Mouse (Mus musculus): ENCODE measurements around the gene Txndc11.

Txndc11 gene

GRCm38 (mm10) chr16:11109198-11109740 is 25.2 kb downstream of the Txndc11 start:
- DNase-seq (ENCODE audit: low spot score in 2 of 2) = no peak

DNA sequence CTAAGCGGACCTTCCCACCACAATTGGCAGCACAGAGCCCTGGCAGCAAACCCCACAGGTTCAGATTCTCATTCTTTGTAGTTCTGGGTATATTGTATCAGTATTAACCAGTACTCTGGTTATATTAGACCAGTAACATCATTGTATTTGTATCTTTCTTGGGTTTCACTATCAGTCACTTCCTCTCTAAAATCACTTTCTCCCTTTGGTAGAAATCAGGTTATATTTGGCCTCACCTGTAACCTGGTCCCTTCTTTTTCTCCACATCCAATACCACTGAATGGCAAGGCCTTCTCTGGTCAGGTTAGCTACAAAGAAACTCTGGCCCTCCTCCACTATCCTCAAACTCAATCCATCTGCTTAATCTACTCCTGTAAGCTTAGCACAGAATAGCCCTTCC is 29.5 kb downstream of the Txndc11 start:
- DNase-seq (ENCODE audit: low spot score in 2 of 2) = no peak

DNA sequence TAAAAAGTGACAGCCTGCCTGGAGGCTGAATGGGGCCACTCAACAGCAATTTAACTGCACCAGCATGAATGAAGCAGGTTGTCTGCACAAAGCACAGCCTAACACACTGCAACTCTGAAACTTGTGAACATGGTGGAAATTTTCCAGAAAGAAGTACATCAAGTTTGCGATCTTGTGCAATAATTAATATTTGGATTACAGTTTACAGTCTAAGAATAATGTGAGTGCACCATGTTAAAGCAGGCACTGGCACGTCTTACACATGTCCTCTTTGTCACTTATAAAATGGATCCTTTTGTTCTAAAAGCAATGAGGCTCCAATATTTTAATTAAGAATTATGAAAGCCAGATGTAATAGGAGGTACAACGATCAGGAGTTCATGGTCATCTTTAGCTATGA is 37.1 kb downstream of the Txndc11 start:
- DNase-seq (ENCODE audit: low spot score in 2 of 2) = no peak

DNA sequence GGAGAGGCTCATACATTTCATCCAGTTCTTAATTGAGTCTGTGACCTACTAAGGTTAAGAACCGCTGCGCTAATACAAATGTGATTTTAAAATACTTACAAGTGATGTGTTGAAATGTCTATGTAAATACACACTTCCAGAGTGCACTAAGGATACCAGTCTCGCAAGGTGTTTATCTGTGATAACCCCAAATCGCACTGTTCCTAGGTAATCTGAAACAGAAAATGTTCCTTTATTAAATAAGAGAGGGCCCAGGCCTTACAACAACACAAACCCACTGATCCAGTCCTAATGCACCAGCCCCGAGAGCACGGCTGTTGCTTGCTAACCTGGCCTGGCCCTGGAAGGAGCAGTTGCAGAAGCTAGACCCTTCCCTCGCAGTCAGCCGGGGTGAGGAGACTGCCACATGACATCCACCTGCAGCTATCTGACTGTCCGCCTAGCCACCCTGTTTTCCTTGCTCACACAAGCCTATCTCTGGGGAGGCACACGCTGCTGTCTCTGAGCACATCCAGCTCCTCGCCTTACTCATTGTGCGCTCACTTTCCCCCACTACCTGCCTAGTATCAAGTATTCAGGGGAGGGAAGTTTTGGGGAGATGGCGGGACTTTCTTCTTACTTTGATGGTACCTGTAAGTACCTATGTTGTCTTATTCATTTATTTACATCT is 40.6 kb downstream of the Txndc11 start:
- DNase-seq (ENCODE audit: low spot score in 2 of 2) = no peak

DNA sequence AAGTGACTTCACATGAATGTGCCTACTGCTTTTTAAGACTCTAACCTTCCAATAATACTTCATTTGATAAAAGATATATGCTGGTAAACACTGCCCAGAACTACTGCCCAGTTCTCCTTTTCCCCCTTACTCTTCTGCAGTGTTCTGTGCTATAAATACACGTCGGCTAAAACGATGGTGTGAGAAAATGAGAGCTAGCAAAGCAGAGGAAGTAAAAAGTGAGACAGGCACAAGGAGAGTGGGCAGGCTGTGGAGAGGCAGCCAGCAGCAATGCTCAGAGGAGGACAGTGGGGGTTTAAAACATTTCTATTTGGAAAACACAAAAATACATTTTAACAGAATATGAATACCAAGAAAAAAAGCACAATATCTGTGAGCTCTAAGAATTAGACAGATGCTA is 41.9 kb downstream of the Txndc11 start:
- DNase-seq (ENCODE audit: low spot score in 2 of 2) = no peak

DNA sequence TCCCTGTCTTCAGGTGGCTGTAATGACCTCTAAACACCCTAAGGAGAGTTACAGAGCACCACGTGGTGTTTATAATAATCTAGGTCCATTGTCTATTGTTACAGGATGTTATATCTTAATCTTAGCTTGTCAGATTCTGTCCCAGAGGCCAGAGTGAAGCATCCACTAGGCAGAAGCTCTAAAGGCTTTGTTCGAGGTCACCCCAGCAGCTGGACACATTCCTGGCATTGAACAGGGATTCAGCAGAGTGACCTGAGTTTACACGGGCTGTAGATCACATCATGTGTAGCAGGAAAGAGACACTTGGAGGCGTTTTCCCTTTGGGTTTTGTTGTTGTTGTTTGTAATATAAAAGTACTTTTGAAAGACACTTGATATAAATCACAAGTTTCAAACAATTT is 42.4 kb downstream of the Txndc11 start:
- DNase-seq (ENCODE audit: low spot score in 2 of 2) = peak in 1 of 2 experiments; percentile 55

GRCm38 (mm10) chr16:11090836-11091570 is 43.4 kb downstream of the Txndc11 start:
- DNase-seq (ENCODE audit: low spot score in 2 of 2) = no peak

DNA sequence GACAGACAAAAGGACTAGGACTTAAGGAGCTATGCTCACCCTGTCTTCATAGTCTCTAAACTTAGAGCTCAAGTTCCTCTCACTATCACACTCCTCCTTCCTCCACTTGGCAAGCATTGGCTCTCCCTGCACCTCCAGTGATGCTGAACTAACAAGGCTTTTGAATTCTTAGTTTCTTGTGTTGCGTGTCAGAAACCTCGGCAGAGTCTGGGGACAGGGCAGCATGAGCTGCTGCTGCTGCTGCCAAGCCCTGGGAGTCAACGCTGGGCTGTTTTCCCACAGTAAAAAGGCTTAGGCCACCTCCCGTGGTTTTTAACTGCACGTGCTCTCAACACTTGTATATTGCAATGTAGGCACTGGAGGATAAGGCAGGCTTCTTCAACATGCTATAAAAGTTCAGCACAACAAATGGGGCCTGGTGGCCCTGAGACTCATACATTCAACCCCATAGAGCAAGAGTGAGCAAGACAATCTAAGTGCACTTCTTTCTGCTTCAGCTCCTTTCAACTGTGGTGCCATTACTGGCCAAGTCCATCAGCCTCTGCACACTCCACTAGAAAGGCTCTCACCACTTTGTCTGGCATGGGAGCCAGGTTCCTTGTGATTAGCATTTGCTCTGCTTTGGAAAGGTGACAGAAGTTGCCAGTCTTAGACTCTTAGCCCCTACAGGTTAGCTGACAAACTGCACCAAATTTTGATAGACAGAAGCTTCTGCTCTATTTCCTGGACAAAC is 47.4 kb downstream of the Txndc11 start:
- no peak for DNase-seq (ENCODE audit: low spot score in 2 of 2)

DNA sequence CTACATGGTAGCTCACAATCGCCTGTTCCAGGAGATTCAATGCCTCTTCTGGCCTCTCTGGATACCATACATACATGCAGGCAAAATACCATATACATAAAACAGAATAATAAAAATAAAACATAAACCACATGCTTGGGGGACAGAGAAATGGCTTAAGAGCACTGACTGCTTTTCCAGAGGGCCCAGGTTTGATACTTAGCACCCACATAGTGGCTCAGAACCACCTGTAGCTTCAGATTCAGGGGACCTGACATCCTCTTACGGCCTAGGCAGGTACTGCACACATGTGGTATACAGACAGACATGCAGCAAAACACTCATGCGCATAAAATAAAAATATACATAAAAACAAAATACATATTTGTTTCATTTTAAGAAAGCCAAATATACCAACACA is 48.2 kb downstream of the Txndc11 start:
- no peak for DNase-seq (ENCODE audit: low spot score in 2 of 2)

- no peak for DNase-seq (ENCODE audit: low spot score in 2 of 2)
Measured at GRCm38 (mm10) chr16:11084181-11084580, 50.3 kb downstream of the Txndc11 start.

GRCm38 (mm10) chr16:11078216-11078869 is 56.1 kb downstream of the Txndc11 start:
- DNase-seq (ENCODE audit: low spot score in 2 of 2) = no peak

GRCm38 (mm10) chr16:11077601-11078201 is 56.7 kb downstream of the Txndc11 start:
- no peak for DNase-seq (ENCODE audit: low spot score in 2 of 2)

GRCm38 (mm10) chr16:11073060-11073459 is 61.4 kb downstream of the Txndc11 start:
- DNase-seq (ENCODE audit: low spot score in 2 of 2) = no peak

- no peak for DNase-seq (ENCODE audit: low spot score in 2 of 2)
Measured at GRCm38 (mm10) chr16:11072454-11072853, 62.0 kb downstream of the Txndc11 start.

DNA sequence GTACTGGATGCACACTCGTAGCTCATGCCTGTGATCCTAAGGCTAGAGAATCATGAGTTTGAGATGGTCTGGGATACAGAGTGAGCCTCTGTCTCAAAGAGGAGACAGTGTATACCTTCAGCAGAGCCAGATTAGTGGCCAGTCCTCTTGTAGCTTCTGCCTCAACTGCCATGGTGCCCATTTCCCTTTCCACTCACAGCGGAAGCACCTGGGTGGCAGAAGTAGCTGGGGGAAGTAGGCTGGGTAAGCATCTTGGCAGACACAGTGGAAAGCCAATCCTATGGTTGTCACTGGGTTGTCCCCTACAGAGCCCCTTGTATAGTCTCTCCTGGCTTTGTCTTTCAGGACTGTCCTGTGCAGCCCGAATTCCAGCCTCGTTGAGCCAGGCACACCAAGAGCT is 62.6 kb downstream of the Txndc11 start:
- DNase-seq (ENCODE audit: low spot score in 2 of 2) = no peak

DNA sequence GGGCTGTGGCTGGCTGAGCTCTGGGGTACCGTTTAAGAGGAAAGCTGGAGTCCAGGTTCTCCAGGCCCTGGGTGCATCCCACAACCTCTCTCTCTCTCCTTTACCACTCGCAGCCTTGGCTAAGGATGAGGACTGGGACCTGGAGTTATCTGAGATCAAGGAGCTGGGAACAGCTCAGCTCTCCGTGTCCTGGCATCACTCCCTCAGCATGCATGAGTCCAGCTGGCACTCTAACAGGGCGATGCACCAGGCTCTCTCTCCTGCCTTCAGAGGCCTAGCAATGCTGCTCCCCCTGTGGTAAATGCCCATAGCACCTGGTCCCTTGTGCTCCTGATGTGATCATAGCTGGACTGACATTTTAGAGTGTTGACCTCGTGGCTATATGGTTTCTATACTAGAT is 63.3 kb downstream of the Txndc11 start:
- no peak for DNase-seq (ENCODE audit: low spot score in 2 of 2)

- peak; percentile 46 to 74 for DNase-seq (ENCODE audit: low spot score in 2 of 2)
Measured at GRCm38 (mm10) chr16:11069710-11070420, 64.6 kb downstream of the Txndc11 start.

- DNase-seq (ENCODE audit: low spot score in 2 of 2) = no peak
Measured at GRCm38 (mm10) chr16:11069271-11069670, 65.2 kb downstream of the Txndc11 start.

DNA sequence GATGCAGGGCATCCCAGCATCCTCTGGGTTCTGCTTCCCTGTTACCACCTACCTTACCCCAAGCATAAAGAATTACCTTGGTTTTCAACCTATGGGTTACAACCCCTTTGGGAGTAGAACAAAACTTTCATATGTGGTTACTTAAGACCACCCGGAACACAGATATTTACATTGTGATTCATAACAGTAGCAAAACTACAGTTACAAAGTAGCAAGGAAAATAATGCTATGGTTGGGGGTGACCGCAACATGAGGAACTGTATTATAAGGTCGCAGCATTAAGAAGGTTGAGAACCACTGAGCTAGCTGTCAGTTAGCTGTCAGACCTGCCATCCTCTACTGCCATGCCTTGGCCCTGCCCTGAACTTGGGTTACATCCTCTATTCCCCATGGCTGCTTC is 65.8 kb downstream of the Txndc11 start:
- no peak for DNase-seq (ENCODE audit: low spot score in 2 of 2)

DNA sequence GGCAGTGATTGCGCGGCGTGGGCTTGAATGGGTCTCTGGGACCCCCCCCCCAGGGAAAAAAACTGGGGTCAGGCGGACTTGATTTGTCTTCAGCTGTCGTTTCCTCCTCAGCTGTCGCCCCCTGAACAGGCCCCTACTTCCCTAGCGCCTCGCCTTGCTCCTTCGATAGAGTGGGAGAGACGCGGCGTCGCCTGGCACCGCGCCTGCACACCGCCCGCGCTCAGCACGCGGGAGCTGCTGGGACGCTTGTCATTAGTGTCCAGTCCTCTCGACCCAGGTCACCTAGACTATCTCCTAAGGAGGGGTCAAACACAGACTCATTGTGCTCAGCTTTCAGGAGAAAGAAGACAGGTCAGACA is 67.6 kb downstream of the Txndc11 start:
- DNase-seq (ENCODE audit: low spot score in 2 of 2) = peak in 1 of 2 experiments; percentile 46
